ENCODE assay signal across 15 mouse cellular contexts in the genomic region with DNA sequence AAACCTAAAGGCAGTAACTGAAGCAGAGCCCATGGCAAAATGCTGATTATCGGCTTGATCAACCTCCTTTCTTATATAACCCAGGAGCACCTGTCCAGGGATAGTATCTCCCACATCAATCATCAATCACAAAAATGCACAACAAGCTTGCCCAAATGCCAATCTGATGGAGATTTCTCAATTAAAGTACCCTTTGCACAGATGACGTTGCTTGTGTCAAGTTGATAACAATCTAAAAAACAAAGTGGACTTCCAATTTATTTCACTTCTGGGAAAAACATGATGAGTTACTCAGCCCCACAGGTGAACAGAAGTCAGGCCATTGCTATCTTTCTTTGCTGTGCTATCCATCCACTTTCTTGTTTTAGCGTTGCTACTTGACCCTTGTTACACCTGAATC.
A peak's percentile ranks its signal among the peaks of the same experiment; 100 is the strongest.
DNase-seq lines count a peak whose midpoint lies in the region; TF ChIP-seq lines count a peak whose summit lies in the region.
"Had no signal": no experiment of that assay in that cellular context is flagged by ENCODE, and none has a peak within 500 bp of the region (broad histone marks: within the 10 kb centered on the region; RNA-seq: fewer than 3 reads in every experiment).

No protein-coding gene starts in this region.

- peak; percentile 91 for DNase-seq in liver, adult 2 months (ENCODE audit: extremely low read depth, low read depth, low spot score)
- DNase-seq in liver: no peak
- DNase-seq: adrenal gland, adult 2 months; adrenal gland, adult 8-10 months; adrenal gland, postnatal 10 days; adrenal gland, postnatal 14 days; adrenal gland, postnatal 25 days; adrenal gland, postnatal 36 days; B cell, adult 2 months; cerebellum, adult 11 months; cerebellum, adult 11-12 months; cerebellum, adult 18-20 months; cerebellum, adult 2 months had no signal

- WGBS in liver, adult 2 months: 28% methylated on average over 3 of the region's 3 CpGs

- H3K27ac ChIP-seq in liver, adult 2 months (replicated peaks; ENCODE audit: insufficient read depth, low read depth, low read length): no peak overlapping the region

- no peak overlapping the region for H3K9ac ChIP-seq in liver, adult 2 months (ENCODE audit: low read depth, low read length)

- H3K4me1 ChIP-seq in liver, adult 2 months (ENCODE audit: control insufficient read depth, insufficient read depth, low read length): peaks cover 3% of the 10 kb centered on the region; the same call in 1 of the 2 replicates

- H3K36me3 ChIP-seq in liver, adult 2 months (ENCODE audit: control insufficient read depth, insufficient read depth, low read length): no peaks in the 10 kb centered on the region
- H3K36me3 ChIP-seq: G1E had no signal

- no peak for TF ChIP-seq POLR2A in liver, adult 2 months (IDR thresholded peaks at IDR 0.05; ENCODE audit: extremely low read depth, insufficient read depth, low read length)

- no peaks in the 10 kb centered on the region for H3K27me3 ChIP-seq in liver, adult 2 months (ENCODE audit: control insufficient read depth, insufficient read depth, low read length)
- H3K27me3 ChIP-seq: CH12.LX had no signal

- H3K79me2 ChIP-seq in liver, adult 2 months (ENCODE audit: control insufficient read depth, insufficient read depth, low read length): no peaks in the 10 kb centered on the region

- no peak for TF ChIP-seq CTCF in liver, adult 2 months (IDR thresholded peaks at IDR 0.05; ENCODE audit: low read depth, low read length)

- no peak overlapping the region for H3K4me3 ChIP-seq in liver, adult 2 months (ENCODE audit: insufficient read depth, low read depth, low read length)
